In genomic region chr1:64193150-64193838, GRCm38 (mm10) we compare ENCODE assay signal across 10 mouse cellular contexts.
DNase-seq lines count a peak whose midpoint lies in the region; ATAC-seq and TF ChIP-seq lines count a peak whose summit lies in the region.
"Had no signal": no experiment of that assay in that cellular context is flagged by ENCODE, and none has a peak within 500 bp of the region (broad histone marks: within the 10 kb centered on the region; RNA-seq: fewer than 3 reads in every experiment).

No protein-coding gene starts in this region.

- no peaks in the 10 kb centered on the region for H3K27me3 ChIP-seq in intestine, embryonic 16.5 days (replicated peaks; ENCODE audit: control insufficient read depth, insufficient read depth, low read length)
- H3K27me3 ChIP-seq: heart, embryonic 13.5 days had no signal

- no peaks in the 10 kb centered on the region for H3K9me3 ChIP-seq in intestine, embryonic 16.5 days (ENCODE audit: control insufficient read depth, low read length)
- H3K9me3 ChIP-seq: heart, embryonic 13.5 days had no signal

- H3K4me1 ChIP-seq in intestine, embryonic 16.5 days (ENCODE audit: control insufficient read depth, insufficient read depth, low read length), result peaks cover 11% of the 10 kb centered on the region

- H3K4me3 ChIP-seq in gastrocnemius, adult 2 months, result no peak overlapping the region
- H3K4me3 ChIP-seq in intestine, embryonic 16.5 days (ENCODE audit: low read length), result no peak overlapping the region
- H3K4me3 ChIP-seq: heart, embryonic 13.5 days had no signal

- peak overlapping the region; percentile 8; the same call in 1 of the 2 replicates for H3K4me2 ChIP-seq in intestine, embryonic 16.5 days (ENCODE audit: low read depth, low read length)
- H3K4me2 ChIP-seq: heart, embryonic 13.5 days had no signal

- intact Hi-C loops in gastrocnemius, adult 2 months (cut with DNase I), result no loop called here

- ATAC-seq in intestine, embryonic 16.5 days, result peak; percentile 75
- peak; percentile 24 for ATAC-seq in neutrophil, adult 5-6 weeks (ENCODE audit: extremely low read depth, insufficient number of reproducible peaks, low FRiP score, poor library complexity, severe bottlenecking)

- TF ChIP-seq CTCF in gastrocnemius, adult 2 months (IDR thresholded peaks at IDR 0.05), result no peak

- 44% methylated on average over 13 of the region's 13 CpGs for WGBS in intestine, embryonic 16.5 days

- H3K9ac ChIP-seq in intestine, embryonic 16.5 days (ENCODE audit: low read depth, low read length), result no peak overlapping the region
- H3K9ac ChIP-seq: heart, embryonic 13.5 days had no signal

- no peaks in the 10 kb centered on the region for H3K36me3 ChIP-seq in intestine, embryonic 16.5 days (ENCODE audit: control insufficient read depth, insufficient read depth, low read length)
- H3K36me3 ChIP-seq: heart, embryonic 13.5 days had no signal

- DNase-seq in gastrocnemius, adult 2 months, result no peak
- DNase-seq in gastrocnemius, adult 8-10 months (ENCODE audit: low spot score in 2 of 2), result no peak
- DNase-seq in right cerebral cortex, postnatal 4 days, result peak; percentile 30
- no peak for DNase-seq in right cerebral cortex, adult 18-20 months
- DNase-seq in left cerebral cortex, adult 8-10 months (ENCODE audit: low spot score in 2 of 2), result no peak
- no peak for DNase-seq in heart, postnatal 4 days
- DNase-seq: cerebellum, adult 9-10 months had no signal

- 0 out of 2 replicates have a peak overlapping the region, but pooled peaks have one; percentile 24 for H3K27ac ChIP-seq in gastrocnemius, adult 2 months
- H3K27ac ChIP-seq in intestine, embryonic 16.5 days (ENCODE audit: low read length), result peak overlapping the region; percentile 53
- H3K27ac ChIP-seq: heart, embryonic 13.5 days had no signal
